Mouse (Mus musculus) E14TG2a.4 (cell line): ENCODE measurements at regions not wholly inside any gene's neighbourhood (a gene's known extent, or its start where the extent isn't known, plus 50 kb on each side); places are given as distances from the start of the nearest gene placed in this dataset.
A peak's percentile ranks its signal among the peaks of the same experiment; 100 is the strongest.
"Not testable (repeated sequence)": the region's sequence is repeated elsewhere in the genome, so short reads cannot be mapped to it uniquely, and the experiment has no call there.

Source experiments
- H3K27me3 ChIP-seq: 2 replicates; pipeline ENCODE4 v1.6.1; 2014; ENCODE audit warnings: low read length, control low read depth; ENCODE audit not compliant: insufficient read depth
- H3K36me3 ChIP-seq: 2 replicates; pipeline ENCODE4 v1.6.1; 2014; ENCODE audit warnings: low read length, control low read depth; ENCODE audit not compliant: insufficient read depth
- H3K4me1 ChIP-seq: replicated peaks from 2 replicates; pipeline ENCODE4 v1.6.1; 2014; ENCODE audit warnings: low read depth, low read length, control low read depth
- H3K4me3 ChIP-seq: replicated peaks from 2 replicates; pipeline ENCODE4 v1.5.1; 2014; ENCODE audit warnings: mild to moderate bottlenecking, low read length
- H3K9me3 ChIP-seq: 2 replicates; pipeline ENCODE4 v1.6.1; 2014; ENCODE audit warnings: low read length, control low read depth
- CTCF ChIP-seq: conservative IDR thresholded peaks from 2 replicates; pipeline ENCODE4 v1.5.1; 2014; ENCODE audit warnings: low read length
- NANOG ChIP-seq: IDR thresholded peaks from 2 replicates; pipeline ENCODE4 v1.6.1; 2014; ENCODE audit warnings: borderline replicate concordance, low read length, mixed read lengths
- POU5F1 ChIP-seq: IDR thresholded peaks from 2 replicates; pipeline ENCODE4 v1.6.1; 2014; ENCODE audit warnings: low read length, borderline replicate concordance

DNA sequence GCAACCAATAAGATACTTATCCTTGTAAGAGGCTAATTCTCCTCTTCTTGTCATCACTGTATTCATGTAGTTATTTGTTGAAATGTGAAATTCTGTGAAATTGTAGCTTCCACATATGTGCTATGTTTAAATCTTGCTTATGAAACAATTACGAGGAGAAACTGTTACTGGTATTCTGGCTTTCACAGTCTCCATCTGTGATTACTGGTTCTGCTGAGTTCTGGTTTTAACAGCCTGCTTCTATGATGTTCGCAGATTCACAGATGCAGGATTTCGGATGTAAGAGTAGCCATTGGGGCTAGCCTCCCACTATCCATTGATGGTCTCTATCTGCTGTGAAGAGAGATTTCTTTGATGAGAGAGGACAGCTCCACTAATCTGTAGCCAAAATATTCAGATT is 1067.2 kb upstream of the Aga start:
- Histone ChIP-seq H3K4me3 (no peak overlapping the region), H3K36me3 (no peaks in the 10 kb centered on the region), H3K27me3 (no peaks in the 10 kb centered on the region), H3K4me1 (no peaks in the 10 kb centered on the region), H3K9me3 (no peaks in the 10 kb centered on the region)
- TF ChIP-seq CTCF (no peak), NANOG (no peak), POU5F1 (no peak)

DNA sequence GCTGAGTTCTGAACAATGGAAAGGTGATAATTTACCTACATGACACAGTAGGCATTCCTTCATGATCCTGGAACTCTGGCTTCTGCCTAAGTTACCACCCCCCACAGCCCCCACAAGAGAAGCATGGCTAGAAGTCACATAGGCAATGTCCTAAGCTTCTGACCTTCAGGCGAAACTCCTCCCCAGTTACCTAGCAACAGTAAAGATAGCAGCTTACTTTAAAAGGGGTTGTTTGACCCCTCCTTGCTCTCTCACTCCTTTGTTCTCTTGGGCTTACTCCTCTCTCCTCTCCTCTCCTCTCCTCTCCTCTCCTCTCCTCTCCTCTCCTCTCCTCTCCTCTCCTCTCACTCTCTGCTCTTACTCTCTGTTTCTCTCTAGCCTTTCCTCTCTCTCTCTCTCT is 1059.8 kb upstream of the Aga start:
- H3K4me1 ChIP-seq: peaks cover 17% of the 10 kb centered on the region
- not testable (repeated sequence) for H3K4me3 ChIP-seq, H3K27me3 ChIP-seq, H3K9me3 ChIP-seq, H3K36me3 ChIP-seq

DNA sequence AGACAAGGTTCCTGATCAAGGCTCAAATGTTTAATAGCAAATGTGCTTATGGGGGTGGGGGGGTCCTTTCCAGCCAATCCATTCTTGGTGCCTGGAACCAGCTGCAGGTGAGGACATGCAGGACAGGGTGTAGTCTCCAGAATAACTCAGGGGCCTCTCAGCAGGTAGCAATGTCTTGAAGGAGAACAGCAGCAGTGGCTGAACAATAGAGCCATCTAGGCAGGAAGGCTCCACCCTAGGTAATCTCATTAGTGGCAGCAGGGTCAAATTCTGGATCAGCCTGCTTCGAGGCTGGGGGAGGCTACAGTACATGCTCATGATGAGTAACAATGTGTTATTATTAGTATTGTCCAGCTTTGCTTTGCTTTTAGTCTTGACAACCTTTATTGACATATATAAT is 1055.9 kb upstream of the Aga start:
- TF ChIP-seq NANOG (peak; percentile 61), CTCF (no peak)
- Histone ChIP-seq H3K36me3 (no peaks in the 10 kb centered on the region), H3K9me3 (no peaks in the 10 kb centered on the region), H3K27me3 (no peaks in the 10 kb centered on the region), H3K4me3 (no peak overlapping the region), H3K4me1 (peaks cover 17% of the 10 kb centered on the region)

DNA sequence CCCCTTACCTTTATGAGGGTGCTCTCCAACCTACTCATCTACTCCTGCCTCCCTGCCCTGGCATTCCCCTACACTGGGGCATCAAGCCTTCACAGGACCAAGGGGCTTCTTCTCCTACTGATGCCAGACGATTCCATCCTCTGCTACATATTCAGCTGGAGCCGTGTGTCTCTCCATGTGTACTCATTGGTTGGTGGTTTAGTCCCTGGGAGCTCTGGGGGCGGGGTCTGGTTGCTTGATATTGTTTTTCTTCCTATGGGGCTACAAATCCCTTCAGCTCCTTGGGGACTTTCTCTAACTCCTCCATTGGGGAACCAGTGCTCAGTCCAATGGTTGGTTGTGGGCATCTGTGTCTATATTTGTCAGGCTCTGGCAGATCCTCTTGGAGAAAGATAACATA is 1055.3 kb upstream of the Aga start:
- Histone ChIP-seq H3K27me3 (no peaks in the 10 kb centered on the region), H3K9me3 (no peaks in the 10 kb centered on the region), H3K4me1 (peaks cover 17% of the 10 kb centered on the region), H3K4me3 (no peak overlapping the region), H3K36me3 (no peaks in the 10 kb centered on the region)
- no peak for TF ChIP-seq NANOG
- TF ChIP-seq POU5F1: no peak
- no peak for TF ChIP-seq CTCF

DNA sequence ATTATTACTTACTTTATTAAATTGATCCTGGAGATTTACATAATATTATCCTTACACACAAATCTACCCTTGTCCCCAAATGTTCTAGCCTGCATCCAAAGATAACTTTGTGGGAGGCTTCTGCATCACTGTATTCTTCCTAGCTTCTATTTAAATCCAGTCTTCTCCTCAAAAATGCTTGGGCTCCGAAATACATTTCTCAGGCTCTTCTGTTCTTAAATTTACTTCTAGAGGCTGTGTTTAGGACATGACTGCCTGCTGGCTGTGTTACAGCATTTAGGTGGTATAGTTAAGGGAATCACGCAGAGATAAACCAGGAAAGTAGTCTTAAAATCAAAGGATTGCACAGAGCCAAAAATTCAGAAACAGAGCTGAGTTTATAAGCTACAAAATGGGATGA is 1009.1 kb upstream of the Aga start:
- H3K4me3 ChIP-seq: no peak overlapping the region
- H3K36me3 ChIP-seq: no peaks in the 10 kb centered on the region
- H3K9me3 ChIP-seq: no peaks in the 10 kb centered on the region
- TF ChIP-seq NANOG (no peak), POU5F1 (no peak), CTCF (no peak)
- H3K27me3 ChIP-seq: no peaks in the 10 kb centered on the region
- no peaks in the 10 kb centered on the region for H3K4me1 ChIP-seq

DNA sequence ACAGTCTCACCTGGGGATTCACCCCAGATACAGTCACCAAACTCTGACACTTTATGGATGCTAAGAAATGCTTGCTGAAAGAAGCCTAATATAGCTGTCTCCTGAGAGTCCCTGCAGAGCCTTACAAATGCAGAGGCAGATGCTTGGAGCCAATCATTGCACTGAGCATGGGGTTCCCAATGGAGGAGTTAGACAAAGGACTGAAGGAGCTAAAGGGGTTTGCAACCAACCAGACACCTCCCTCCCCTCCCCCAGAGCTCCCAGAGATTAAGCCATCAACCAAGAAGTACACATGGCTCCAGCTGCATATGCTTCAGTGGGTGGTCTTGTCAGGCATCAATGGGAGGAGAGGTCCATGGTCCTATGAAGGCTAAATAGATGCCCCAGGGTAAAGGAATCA is 999.7 kb upstream of the Aga start:
- Histone ChIP-seq H3K9me3 (no peaks in the 10 kb centered on the region), H3K4me1 (peaks cover 7% of the 10 kb centered on the region), H3K27me3 (no peaks in the 10 kb centered on the region), H3K4me3 (no peak overlapping the region), H3K36me3 (no peaks in the 10 kb centered on the region)
- TF ChIP-seq NANOG (no peak; the same call in 1 of the 2 replicates), POU5F1 (no peak), CTCF (no peak)

DNA sequence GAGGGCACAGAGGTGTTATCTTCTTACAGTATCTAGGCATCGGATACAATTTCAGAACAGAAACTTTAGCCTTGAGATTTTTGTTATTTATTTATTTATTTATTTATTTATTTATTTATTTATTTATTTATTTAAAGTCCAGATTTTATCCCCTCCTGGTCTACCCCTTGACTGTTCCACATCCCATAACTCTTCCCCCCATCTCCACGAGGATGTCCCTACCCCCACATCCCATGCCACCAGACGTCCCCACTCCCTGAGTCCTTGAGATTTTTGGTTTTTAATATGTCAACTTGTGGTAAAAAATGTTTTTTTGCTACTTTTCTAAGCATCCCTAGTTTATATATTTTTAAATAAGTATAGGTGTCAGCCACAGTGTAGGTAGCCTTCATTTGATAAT is 968.2 kb upstream of the Aga start:
- no peak overlapping the region for H3K4me3 ChIP-seq

DNA sequence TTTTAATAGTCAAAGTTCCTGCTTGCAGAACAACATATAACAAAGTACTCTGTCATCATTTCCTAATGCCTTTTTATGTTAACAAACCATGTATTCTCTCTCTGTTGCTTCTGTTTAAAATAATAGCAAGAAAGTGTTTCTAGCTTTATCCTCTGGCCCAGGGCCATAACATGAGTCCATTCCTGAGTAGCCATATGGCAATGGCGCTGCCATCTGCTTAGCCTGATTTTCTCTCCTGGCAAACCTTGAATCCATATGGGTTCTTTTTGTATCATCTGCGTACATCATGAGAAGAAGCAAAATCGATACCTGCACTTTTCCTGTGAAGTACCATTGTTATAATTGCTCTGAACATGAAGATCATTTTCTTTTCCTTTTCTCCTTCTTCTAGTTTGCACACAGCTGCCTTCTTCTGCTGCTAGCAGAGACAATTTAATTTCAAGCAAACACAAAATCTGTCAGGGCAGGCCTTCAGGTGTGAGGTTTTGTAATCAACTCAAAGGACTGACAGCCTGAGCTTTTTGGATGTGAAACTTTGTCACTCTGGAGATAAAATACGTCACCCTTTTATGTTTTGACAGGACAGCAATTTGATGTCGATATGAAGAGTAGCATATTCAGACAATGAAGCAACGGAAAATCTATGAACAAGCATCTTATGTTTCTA is 940.2 kb upstream of the Aga start:
- TF ChIP-seq POU5F1 (no peak), NANOG (no peak), CTCF (no peak)
- H3K9me3 ChIP-seq: no peaks in the 10 kb centered on the region
- no peaks in the 10 kb centered on the region for H3K27me3 ChIP-seq
- no peak overlapping the region for H3K4me3 ChIP-seq
- H3K36me3 ChIP-seq: no peaks in the 10 kb centered on the region
- no peaks in the 10 kb centered on the region for H3K4me1 ChIP-seq

More for the DNA sequence above, 968.2 kb upstream of the Aga start:
- Histone ChIP-seq H3K36me3 (no peaks in the 10 kb centered on the region), H3K9me3 (no peaks in the 10 kb centered on the region), H3K27me3 (no peaks in the 10 kb centered on the region), H3K4me1 (no peaks in the 10 kb centered on the region)
- TF ChIP-seq NANOG (no peak), POU5F1 (no peak), CTCF (no peak)
